Mouse (Mus musculus): Measurements from ENCODE around the gene Sod1. TPM values are rescaled to one million over a fixed set of nuclear protein-coding genes. Genes with fewer than 3 reads are reported as not detected.
"Not testable (repeated sequence)": the region's sequence is repeated elsewhere in the genome, so short reads cannot be mapped to it uniquely, and the experiment has no call there.

Gene Sod1
- polyA plus RNA-seq, 1 experiment from 2014 or later: 1,235 TPM

- Histone ChIP-seq H3K27ac (ENCODE audit: low read length) (no peak overlapping the region), H3K36me3 (ENCODE audit: control insufficient read depth, insufficient read depth, low read length) (peaks cover 63% of the 10 kb centered on the region), H3K4me2 (replicated peaks; ENCODE audit: low read depth, low read length) (no peak overlapping the region), H3K27me3 (ENCODE audit: control insufficient read depth, insufficient read depth, low read length) (no peaks in the 10 kb centered on the region), H3K4me1 (ENCODE audit: control insufficient read depth, insufficient read depth, low read length) (no peaks in the 10 kb centered on the region), H3K9ac (replicated peaks; ENCODE audit: low read depth, low read length) (no peak overlapping the region), H3K4me3 (ENCODE audit: low read depth, low read length) (no peak overlapping the region), H3K9me3 (ENCODE audit: control insufficient read depth, low read depth, low read length) (no peaks in the 10 kb centered on the region)
- 93% methylated on average over 7 of the region's 7 CpGs for WGBS
- no peak for ATAC-seq (ENCODE audit: insufficient number of reproducible peaks, insufficient read depth, low FRiP score, low read depth)
Measured at GRCm38 (mm10) chr16:90250099-90250498, 29.5 kb downstream of the Sod1 start.

GRCm38 (mm10) chr16:90251256-90251655 is 30.7 kb downstream of the Sod1 start:
- WGBS: 88% methylated on average over 3 of the region's 3 CpGs
- H3K4me1 ChIP-seq (ENCODE audit: control insufficient read depth, insufficient read depth, low read length); H3K9ac ChIP-seq (replicated peaks; ENCODE audit: low read depth, low read length); ATAC-seq (ENCODE audit: insufficient number of reproducible peaks, insufficient read depth, low FRiP score, low read depth); H3K27ac ChIP-seq (ENCODE audit: low read length); H3K9me3 ChIP-seq (ENCODE audit: control insufficient read depth, low read depth, low read length); H3K4me3 ChIP-seq (ENCODE audit: low read depth, low read length); H3K4me2 ChIP-seq (replicated peaks; ENCODE audit: low read depth, low read length); H3K27me3 ChIP-seq (ENCODE audit: control insufficient read depth, insufficient read depth, low read length): not testable (repeated sequence)
- H3K36me3 ChIP-seq (ENCODE audit: control insufficient read depth, insufficient read depth, low read length): peaks cover 54% of the 10 kb centered on the region

- Histone ChIP-seq H3K9ac (replicated peaks; ENCODE audit: low read depth, low read length) (no peak overlapping the region), H3K9me3 (ENCODE audit: control insufficient read depth, low read depth, low read length) (no peaks in the 10 kb centered on the region), H3K4me1 (ENCODE audit: control insufficient read depth, insufficient read depth, low read length) (no peaks in the 10 kb centered on the region), H3K4me3 (ENCODE audit: low read depth, low read length) (no peak overlapping the region), H3K27me3 (ENCODE audit: control insufficient read depth, insufficient read depth, low read length) (no peaks in the 10 kb centered on the region), H3K27ac (ENCODE audit: low read length) (no peak overlapping the region), H3K4me2 (replicated peaks; ENCODE audit: low read depth, low read length) (no peak overlapping the region), H3K36me3 (ENCODE audit: control insufficient read depth, insufficient read depth, low read length) (peaks cover 56% of the 10 kb centered on the region)
- no peak for ATAC-seq (ENCODE audit: insufficient number of reproducible peaks, insufficient read depth, low FRiP score, low read depth)
- WGBS: 94% methylated on average over 2 of the region's 2 CpGs
Measured at GRCm38 (mm10) chr16:90252521-90252920, 32.0 kb downstream of the Sod1 start.

GRCm38 (mm10) chr16:90258950-90259349 is 38.4 kb downstream of the Sod1 start:
- Histone ChIP-seq H3K27me3 (ENCODE audit: control insufficient read depth, insufficient read depth, low read length) (no peaks in the 10 kb centered on the region), H3K4me2 (replicated peaks; ENCODE audit: low read depth, low read length) (no peak overlapping the region), H3K4me1 (ENCODE audit: control insufficient read depth, insufficient read depth, low read length) (peaks cover 1% of the 10 kb centered on the region; the same call in 1 of the 2 replicates), H3K4me3 (ENCODE audit: low read depth, low read length) (no peak overlapping the region), H3K9ac (replicated peaks; ENCODE audit: low read depth, low read length) (no peak overlapping the region), H3K36me3 (ENCODE audit: control insufficient read depth, insufficient read depth, low read length) (peaks cover 45% of the 10 kb centered on the region), H3K9me3 (ENCODE audit: control insufficient read depth, low read depth, low read length) (no peaks in the 10 kb centered on the region), H3K27ac (ENCODE audit: low read length) (no peak overlapping the region)
- WGBS: 85% methylated on average over 7 of the region's 7 CpGs
- ATAC-seq (ENCODE audit: insufficient number of reproducible peaks, insufficient read depth, low FRiP score, low read depth): no peak

GRCm38 (mm10) chr16:90259623-90260022 is 39.1 kb downstream of the Sod1 start:
- Histone ChIP-seq H3K4me1 (ENCODE audit: control insufficient read depth, insufficient read depth, low read length) (peaks cover 3% of the 10 kb centered on the region; the same call in 1 of the 2 replicates), H3K9ac (replicated peaks; ENCODE audit: low read depth, low read length) (no peak overlapping the region), H3K36me3 (ENCODE audit: control insufficient read depth, insufficient read depth, low read length) (peaks cover 45% of the 10 kb centered on the region), H3K4me3 (ENCODE audit: low read depth, low read length) (no peak overlapping the region), H3K27ac (ENCODE audit: low read length) (no peak overlapping the region), H3K9me3 (ENCODE audit: control insufficient read depth, low read depth, low read length) (no peaks in the 10 kb centered on the region), H3K27me3 (ENCODE audit: control insufficient read depth, insufficient read depth, low read length) (no peaks in the 10 kb centered on the region), H3K4me2 (replicated peaks; ENCODE audit: low read depth, low read length) (no peak overlapping the region)
- WGBS: 95% methylated on average over 5 of the region's 5 CpGs
- no peak for ATAC-seq (ENCODE audit: insufficient number of reproducible peaks, insufficient read depth, low FRiP score, low read depth)

GRCm38 (mm10) chr16:90260097-90260496 is 39.5 kb downstream of the Sod1 start:
- no peak for ATAC-seq (ENCODE audit: insufficient number of reproducible peaks, insufficient read depth, low FRiP score, low read depth)
- Histone ChIP-seq H3K4me3 (ENCODE audit: low read depth, low read length) (no peak overlapping the region), H3K4me1 (ENCODE audit: control insufficient read depth, insufficient read depth, low read length) (peaks cover 3% of the 10 kb centered on the region; the same call in 1 of the 2 replicates), H3K36me3 (ENCODE audit: control insufficient read depth, insufficient read depth, low read length) (peaks cover 42% of the 10 kb centered on the region), H3K27ac (ENCODE audit: low read length) (no peak overlapping the region), H3K9ac (replicated peaks; ENCODE audit: low read depth, low read length) (no peak overlapping the region), H3K9me3 (ENCODE audit: control insufficient read depth, low read depth, low read length) (no peaks in the 10 kb centered on the region), H3K4me2 (replicated peaks; ENCODE audit: low read depth, low read length) (no peak overlapping the region), H3K27me3 (ENCODE audit: control insufficient read depth, insufficient read depth, low read length) (no peaks in the 10 kb centered on the region)
- 83% methylated on average over 4 of the region's 4 CpGs for WGBS

- H3K9ac ChIP-seq (replicated peaks; ENCODE audit: low read depth, low read length): no peak overlapping the region
- H3K9me3 ChIP-seq (ENCODE audit: control insufficient read depth, low read depth, low read length): no peaks in the 10 kb centered on the region
- ATAC-seq (ENCODE audit: insufficient number of reproducible peaks, insufficient read depth, low FRiP score, low read depth): no peak
- H3K36me3 ChIP-seq (ENCODE audit: control insufficient read depth, insufficient read depth, low read length): peaks cover 35% of the 10 kb centered on the region
- H3K4me1 ChIP-seq (ENCODE audit: control insufficient read depth, insufficient read depth, low read length): peaks cover 3% of the 10 kb centered on the region; the same call in 1 of the 2 replicates
- no peak overlapping the region for H3K4me3 ChIP-seq (ENCODE audit: low read depth, low read length)
- H3K27me3 ChIP-seq (ENCODE audit: control insufficient read depth, insufficient read depth, low read length): no peaks in the 10 kb centered on the region
- WGBS: 96% methylated on average over 2 of the region's 2 CpGs
- no peak overlapping the region for H3K27ac ChIP-seq (ENCODE audit: low read length)
- H3K4me2 ChIP-seq (replicated peaks; ENCODE audit: low read depth, low read length): no peak overlapping the region
Measured at GRCm38 (mm10) chr16:90261791-90262190, 41.2 kb downstream of the Sod1 start.

GRCm38 (mm10) chr16:90264021-90264420 is 43.5 kb downstream of the Sod1 start:
- H3K4me3 ChIP-seq (ENCODE audit: low read depth, low read length): no peak overlapping the region
- H3K9ac ChIP-seq (replicated peaks; ENCODE audit: low read depth, low read length): no peak overlapping the region
- H3K4me2 ChIP-seq (replicated peaks; ENCODE audit: low read depth, low read length): no peak overlapping the region
- no peaks in the 10 kb centered on the region for H3K27me3 ChIP-seq (ENCODE audit: control insufficient read depth, insufficient read depth, low read length)
- H3K36me3 ChIP-seq (ENCODE audit: control insufficient read depth, insufficient read depth, low read length): peaks cover 19% of the 10 kb centered on the region
- 76% methylated on average over 5 of the region's 5 CpGs for WGBS
- H3K9me3 ChIP-seq (ENCODE audit: control insufficient read depth, low read depth, low read length): no peaks in the 10 kb centered on the region
- no peak; the same call in 1 of the 2 replicates for ATAC-seq (ENCODE audit: insufficient number of reproducible peaks, insufficient read depth, low FRiP score, low read depth)
- H3K27ac ChIP-seq (ENCODE audit: low read length): no peak overlapping the region
- peaks cover 3% of the 10 kb centered on the region; the same call in 1 of the 2 replicates for H3K4me1 ChIP-seq (ENCODE audit: control insufficient read depth, insufficient read depth, low read length)

- no peak for ATAC-seq (ENCODE audit: insufficient number of reproducible peaks, insufficient read depth, low FRiP score, low read depth)
- 68% methylated on average over 1 of the region's 1 CpGs for WGBS
- peaks cover 3% of the 10 kb centered on the region; the same call in 1 of the 2 replicates for H3K4me1 ChIP-seq (ENCODE audit: control insufficient read depth, insufficient read depth, low read length)
Measured at GRCm38 (mm10) chr16:90265106-90265505, 44.6 kb downstream of the Sod1 start.

More at GRCm38 (mm10) chr16:90265106-90265505, 44.6 kb downstream of the Sod1 start:
- Histone ChIP-seq H3K27ac (ENCODE audit: low read length) (no peak overlapping the region), H3K36me3 (ENCODE audit: control insufficient read depth, insufficient read depth, low read length) (peaks cover 13% of the 10 kb centered on the region), H3K4me2 (replicated peaks; ENCODE audit: low read depth, low read length) (no peak overlapping the region), H3K27me3 (ENCODE audit: control insufficient read depth, insufficient read depth, low read length) (no peaks in the 10 kb centered on the region), H3K4me3 (ENCODE audit: low read depth, low read length) (no peak overlapping the region), H3K9me3 (ENCODE audit: control insufficient read depth, low read depth, low read length) (no peaks in the 10 kb centered on the region), H3K9ac (replicated peaks; ENCODE audit: low read depth, low read length) (no peak overlapping the region)
